Mouse (Mus musculus): ENCODE measurements at regions not wholly inside any gene's neighbourhood (a gene's known extent, or its start where the extent isn't known, plus 50 kb on each side); places are given as distances from the start of the nearest gene placed in this dataset.

DNA sequence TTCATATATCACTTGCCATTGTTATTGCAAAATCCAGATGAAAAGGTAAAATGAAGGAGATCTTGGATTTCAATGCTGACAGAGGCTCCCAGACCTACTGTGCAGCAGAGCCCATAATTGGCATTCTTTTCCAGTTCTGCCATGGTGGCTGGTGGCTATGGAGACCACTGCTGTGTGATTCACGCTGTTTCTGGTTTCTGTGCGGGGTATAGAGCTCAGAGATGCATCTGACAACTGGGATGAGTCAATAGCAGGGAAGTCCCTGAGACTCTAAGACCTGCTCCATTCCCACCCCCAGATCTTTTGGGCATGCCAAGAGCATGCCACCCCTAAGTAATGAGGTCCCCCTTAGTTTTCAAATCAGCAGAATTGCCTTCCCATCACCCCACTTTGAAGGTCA is 120.7 kb upstream of the Rbbp6 start:
- Histone ChIP-seq H3K9ac (ENCODE audit: control insufficient read depth, low read depth, low read length, poor library complexity, severe bottlenecking) (no peak overlapping the region), H3K9me3 (replicated peaks; ENCODE audit: insufficient read depth, low read length) (no peaks in the 10 kb centered on the region), H3K4me1 (ENCODE audit: control insufficient read depth in 1 of 2, insufficient read depth in 2 of 2, low read length in 2 of 2) (no peaks in the 10 kb centered on the region), H3K27ac (ENCODE audit: control insufficient read depth, low read depth, low read length) (no peak overlapping the region), H3K4me3 (ENCODE audit: control insufficient read depth in 1 of 2, insufficient read depth in 1 of 2, low read depth in 2 of 2, low read length in 2 of 2) (no peak overlapping the region), H3K79me2 (ENCODE audit: control insufficient read depth, insufficient read depth, low read length, poor library complexity) (no peaks in the 10 kb centered on the region), H3K27me3 (ENCODE audit: control insufficient read depth in 1 of 2, insufficient read depth in 2 of 2, low read length in 2 of 2) (no peaks in the 10 kb centered on the region), H3K36me3 (ENCODE audit: control insufficient read depth in 1 of 2, insufficient read depth in 2 of 2, low read length in 2 of 2) (no peaks in the 10 kb centered on the region)
- DNase-seq (ENCODE audit: low read depth, low spot score), result no peak
- TF ChIP-seq RAD21 (IDR thresholded peaks at IDR 0.05; ENCODE audit: low read depth, low read length) (no peak), TCF12 (IDR thresholded peaks at IDR 0.05; ENCODE audit: low read depth, low read length) (no peak), MAZ (IDR thresholded peaks at IDR 0.05; ENCODE audit: low read depth, low read length) (no peak), NELFE (IDR thresholded peaks at IDR 0.05; ENCODE audit: low read depth, low read length) (no peak), JUND (IDR thresholded peaks at IDR 0.05; ENCODE audit: low read depth, low read length) (no peak), MAFK (IDR thresholded peaks at IDR 0.05; ENCODE audit: borderline replicate concordance, low read depth, low read length) (no peak), POLR2A (IDR thresholded peaks at IDR 0.05; ENCODE audit: control insufficient read depth in 1 of 2, insufficient read depth in 1 of 2, low read depth in 1 of 2, low read length in 2 of 2, poor library complexity in 1 of 2) (no peak), POLR2AphosphoS2 (IDR thresholded peaks at IDR 0.05; ENCODE audit: low read length) (no peak), USF2 (IDR thresholded peaks at IDR 0.05; ENCODE audit: borderline replicate concordance in 1 of 2, insufficient read depth in 1 of 2, low read depth in 1 of 2, low read length in 2 of 2) (no peak), RCOR1 (IDR thresholded peaks at IDR 0.05; ENCODE audit: low read depth, low read length) (no peak), CHD2 (IDR thresholded peaks at IDR 0.05; ENCODE audit: low read length) (no peak), ZMIZ1 (IDR thresholded peaks at IDR 0.05; ENCODE audit: low read depth, low read length) (no peak), CHD1 (IDR thresholded peaks at IDR 0.05; ENCODE audit: low read depth, low read length) (no peak), UBTF (IDR thresholded peaks at IDR 0.05; ENCODE audit: borderline replicate concordance, insufficient read depth, low read depth, low read length) (no peak), ZC3H11A (IDR thresholded peaks at IDR 0.05; ENCODE audit: low read depth, low read length) (no peak)

DNA sequence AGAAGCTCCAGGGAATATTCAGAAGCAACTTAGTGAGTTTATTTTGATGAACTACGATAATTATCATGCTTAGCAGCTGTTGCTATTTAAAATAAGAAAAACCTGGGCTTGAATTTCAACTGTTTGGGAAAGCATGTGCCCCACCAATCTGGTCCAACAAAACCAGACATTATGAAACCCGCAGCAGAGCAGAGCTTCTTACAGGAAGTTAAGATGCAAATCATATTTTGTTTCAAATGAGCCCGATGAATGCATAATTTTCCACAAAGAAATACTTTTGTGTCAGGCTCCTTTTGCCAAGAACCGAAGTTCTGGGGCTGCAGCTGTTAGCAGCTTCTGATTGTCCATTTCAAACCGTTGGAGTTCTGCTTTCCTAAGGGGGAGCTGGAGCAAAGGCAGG is 118.1 kb upstream of the Rbbp6 start:
- Histone ChIP-seq H3K9ac (ENCODE audit: control insufficient read depth, low read depth, low read length, poor library complexity, severe bottlenecking) (no peak overlapping the region), H3K27me3 (ENCODE audit: control insufficient read depth in 1 of 2, insufficient read depth in 2 of 2, low read length in 2 of 2) (no peaks in the 10 kb centered on the region), H3K36me3 (ENCODE audit: control insufficient read depth in 1 of 2, insufficient read depth in 2 of 2, low read length in 2 of 2) (no peaks in the 10 kb centered on the region), H3K9me3 (replicated peaks; ENCODE audit: insufficient read depth, low read length) (no peaks in the 10 kb centered on the region), H3K27ac (ENCODE audit: control insufficient read depth, low read depth, low read length) (no peak overlapping the region), H3K4me1 (ENCODE audit: control insufficient read depth in 1 of 2, insufficient read depth in 2 of 2, low read length in 2 of 2) (no peaks in the 10 kb centered on the region), H3K79me2 (ENCODE audit: control insufficient read depth, insufficient read depth, low read length, poor library complexity) (no peaks in the 10 kb centered on the region), H3K4me3 (ENCODE audit: control insufficient read depth in 1 of 2, insufficient read depth in 1 of 2, low read depth in 2 of 2, low read length in 2 of 2) (no peak overlapping the region)
- no peak for DNase-seq (ENCODE audit: low read depth, low spot score)
- TF ChIP-seq MAFK (IDR thresholded peaks at IDR 0.05; ENCODE audit: borderline replicate concordance, low read depth, low read length) (no peak), TCF12 (IDR thresholded peaks at IDR 0.05; ENCODE audit: low read depth, low read length) (no peak), MYC (IDR thresholded peaks at IDR 0.05; ENCODE audit: low read depth, low read length) (no peak), ZNF384 (IDR thresholded peaks at IDR 0.05; ENCODE audit: low read depth, low read length) (no peak), SIN3A (IDR thresholded peaks at IDR 0.05; ENCODE audit: low read length) (no peak), KAT2A (conservative IDR thresholded peaks at IDR 0.05; ENCODE audit: low read depth, low read length) (no peak), HCFC1 (IDR thresholded peaks at IDR 0.05; ENCODE audit: low read depth, low read length) (no peak), ZKSCAN1 (IDR thresholded peaks at IDR 0.05; ENCODE audit: low read depth, low read length) (no peak), CTCF (IDR thresholded peaks at IDR 0.05 in 2 of 3, conservative IDR thresholded peaks at IDR 0.05 in 1 of 3; ENCODE audit: control insufficient read depth in 1 of 3, insufficient read depth in 1 of 3, low read depth in 2 of 3, low read length in 3 of 3, poor library complexity in 1 of 3, severe bottlenecking in 1 of 3) (no peak), TBP (IDR thresholded peaks at IDR 0.05; ENCODE audit: low read depth, low read length) (no peak), NRF1 (IDR thresholded peaks at IDR 0.05; ENCODE audit: insufficient read depth, low read depth, low read length, poor library complexity, severe bottlenecking) (no peak), ZMIZ1 (IDR thresholded peaks at IDR 0.05; ENCODE audit: low read depth, low read length) (no peak)
